Mouse (Mus musculus): ENCODE results near the gene Tmem26. TPM values are rescaled to one million over a fixed set of nuclear protein-coding genes. Genes with fewer than 3 reads are reported as not detected.

Gene Tmem26
- total RNA-seq, 1 experiment = 0.09 TPM

- TF ChIP-seq ZC3H11A (IDR thresholded peaks at IDR 0.05; ENCODE audit: borderline replicate concordance, low read depth, low read length) = no peak
- no peak for TF ChIP-seq ZNF384 (IDR thresholded peaks at IDR 0.05; ENCODE audit: low read depth, low read length)
- TF ChIP-seq MAFK (IDR thresholded peaks at IDR 0.05; ENCODE audit: insufficient read depth, low read depth, low read length) = no peak
- no peak for TF ChIP-seq HCFC1 (IDR thresholded peaks at IDR 0.05; ENCODE audit: borderline replicate concordance, insufficient read depth, low read length)
- TF ChIP-seq CHD2 (IDR thresholded peaks at IDR 0.05; ENCODE audit: low read depth, low read length) = no peak
- no peak overlapping the region for H3K27ac ChIP-seq (ENCODE audit: insufficient read depth, low read depth, low read length, poor library complexity, severe bottlenecking)
- no peaks in the 10 kb centered on the region for H3K36me3 ChIP-seq (ENCODE audit: control insufficient read depth, insufficient read depth, low read length, poor library complexity, severe bottlenecking)
- no peak overlapping the region for H3K4me3 ChIP-seq (ENCODE audit: insufficient read depth in 1 of 2, low read depth in 1 of 2, low read length in 2 of 2, poor library complexity in 1 of 2, severe bottlenecking in 1 of 2)
- in situ Hi-C loops (cut with MboI; ENCODE audit: low sequenced_read_pairs in 2 of 2, unreplicated experiment in 2 of 2) = no loop called here
- no peak overlapping the region for H3K9ac ChIP-seq (ENCODE audit: insufficient read depth, low read depth, low read length, poor library complexity, severe bottlenecking)
- no peak for DNase-seq (ENCODE audit: low read depth, low spot score)
- no peaks in the 10 kb centered on the region for H3K9me3 ChIP-seq (ENCODE audit: control insufficient read depth, insufficient read depth, low read depth, low read length)
- no peaks in the 10 kb centered on the region for H3K4me1 ChIP-seq (ENCODE audit: control insufficient read depth in 2 of 2, insufficient read depth in 2 of 2, low read length in 2 of 2, poor library complexity in 1 of 2)
Observed at GRCm38 (mm10) chr10:68715396-68715795, 8.1 kb upstream of the Tmem26 start.

- H3K9me3 ChIP-seq (ENCODE audit: control insufficient read depth, insufficient read depth, low read depth, low read length) = no peaks in the 10 kb centered on the region
- no peaks in the 10 kb centered on the region for H3K4me1 ChIP-seq (ENCODE audit: control insufficient read depth in 2 of 2, insufficient read depth in 2 of 2, low read length in 2 of 2, poor library complexity in 1 of 2)
Observed at GRCm38 (mm10) chr10:68718375-68718774, 5.1 kb upstream of the Tmem26 start.

GRCm38 (mm10) chr10:68720887-68721400 lies 2.5 kb upstream of the Tmem26 start:
- Histone ChIP-seq H3K4me1 (ENCODE audit: control insufficient read depth in 2 of 2, insufficient read depth in 2 of 2, low read length in 2 of 2, poor library complexity in 1 of 2) (peaks cover 0 to 2% of the 10 kb centered on the region in 2 experiments; a peak in 1 of 4 replicates), H3K4me3 (ENCODE audit: insufficient read depth in 1 of 2, low read depth in 1 of 2, low read length in 2 of 2, poor library complexity in 1 of 2, severe bottlenecking in 1 of 2) (no peak overlapping the region)
- no peak for DNase-seq (ENCODE audit: low read depth, low spot score)

More at GRCm38 (mm10) chr10:68718375-68718774, 5.1 kb upstream of the Tmem26 start:
- H3K36me3 ChIP-seq (ENCODE audit: control insufficient read depth, insufficient read depth, low read length, poor library complexity, severe bottlenecking) = no peaks in the 10 kb centered on the region
- no peak for DNase-seq (ENCODE audit: low read depth, low spot score)
- H3K27ac ChIP-seq (ENCODE audit: insufficient read depth, low read depth, low read length, poor library complexity, severe bottlenecking) = no peak overlapping the region
- H3K4me3 ChIP-seq (ENCODE audit: insufficient read depth in 1 of 2, low read depth in 1 of 2, low read length in 2 of 2, poor library complexity in 1 of 2, severe bottlenecking in 1 of 2) = no peak overlapping the region
- in situ Hi-C loops (cut with MboI; ENCODE audit: low sequenced_read_pairs in 2 of 2, unreplicated experiment in 2 of 2) = no loop called here
- TF ChIP-seq MAFK (IDR thresholded peaks at IDR 0.05; ENCODE audit: insufficient read depth, low read depth, low read length) = no peak
- TF ChIP-seq CHD2 (IDR thresholded peaks at IDR 0.05; ENCODE audit: low read depth, low read length) = no peak
- H3K9ac ChIP-seq (ENCODE audit: insufficient read depth, low read depth, low read length, poor library complexity, severe bottlenecking) = no peak overlapping the region

GRCm38 (mm10) chr10:68723015-68723414 lies 431 bp upstream of the Tmem26 start:
- TF ChIP-seq CHD2 (IDR thresholded peaks at IDR 0.05; ENCODE audit: low read depth, low read length) (no peak), MAFK (IDR thresholded peaks at IDR 0.05; ENCODE audit: insufficient read depth, low read depth, low read length) (no peak), ZNF384 (IDR thresholded peaks at IDR 0.05; ENCODE audit: low read depth, low read length) (no peak), HCFC1 (IDR thresholded peaks at IDR 0.05; ENCODE audit: borderline replicate concordance, insufficient read depth, low read length) (no peak)
- in situ Hi-C loops (cut with MboI; ENCODE audit: low sequenced_read_pairs in 2 of 2, unreplicated experiment in 2 of 2) = no loop called here

More at GRCm38 (mm10) chr10:68720887-68721400, 2.5 kb upstream of the Tmem26 start:
- in situ Hi-C loops (cut with MboI; ENCODE audit: low sequenced_read_pairs in 2 of 2, unreplicated experiment in 2 of 2) = no loop called here
- TF ChIP-seq ZNF384 (IDR thresholded peaks at IDR 0.05; ENCODE audit: low read depth, low read length) (no peak), MAFK (IDR thresholded peaks at IDR 0.05; ENCODE audit: insufficient read depth, low read depth, low read length) (no peak)
- no peaks in the 10 kb centered on the region for H3K9me3 ChIP-seq (ENCODE audit: control insufficient read depth, insufficient read depth, low read depth, low read length)
- H3K9ac ChIP-seq (ENCODE audit: insufficient read depth, low read depth, low read length, poor library complexity, severe bottlenecking) = no peak overlapping the region
- no peak overlapping the region for H3K27ac ChIP-seq (ENCODE audit: insufficient read depth, low read depth, low read length, poor library complexity, severe bottlenecking)
- no peaks in the 10 kb centered on the region for H3K36me3 ChIP-seq (ENCODE audit: control insufficient read depth, insufficient read depth, low read length, poor library complexity, severe bottlenecking)

GRCm38 (mm10) chr10:68724361-68724720 lies 895 bp downstream of the Tmem26 start:
- Histone ChIP-seq H3K9ac (ENCODE audit: insufficient read depth, low read depth, low read length, poor library complexity, severe bottlenecking) (no peak overlapping the region), H3K36me3 (ENCODE audit: control insufficient read depth, insufficient read depth, low read length, poor library complexity, severe bottlenecking) (no peaks in the 10 kb centered on the region), H3K4me1 (ENCODE audit: control insufficient read depth in 2 of 2, insufficient read depth in 2 of 2, low read length in 2 of 2, poor library complexity in 1 of 2) (peaks cover 0 to 2% of the 10 kb centered on the region in 2 experiments; a peak in 1 of 4 replicates), H3K4me3 (ENCODE audit: insufficient read depth in 1 of 2, low read depth in 1 of 2, low read length in 2 of 2, poor library complexity in 1 of 2, severe bottlenecking in 1 of 2) (peak overlapping the region; percentile 42 to 43; a peak in 2 of 4 replicates), H3K9me3 (ENCODE audit: control insufficient read depth, insufficient read depth, low read depth, low read length) (no peaks in the 10 kb centered on the region), H3K27ac (ENCODE audit: insufficient read depth, low read depth, low read length, poor library complexity, severe bottlenecking) (no peak overlapping the region)
- in situ Hi-C loops (cut with MboI; ENCODE audit: low sequenced_read_pairs in 2 of 2, unreplicated experiment in 2 of 2) = no loop called here
- peak; percentile 16 for DNase-seq (ENCODE audit: low read depth, low spot score)
- no peak for TF ChIP-seq ZC3H11A (IDR thresholded peaks at IDR 0.05; ENCODE audit: borderline replicate concordance, low read depth, low read length)
- no peak for TF ChIP-seq ZNF384 (IDR thresholded peaks at IDR 0.05; ENCODE audit: low read depth, low read length)
- no peak for TF ChIP-seq MAFK (IDR thresholded peaks at IDR 0.05; ENCODE audit: insufficient read depth, low read depth, low read length)
- no peak for TF ChIP-seq HCFC1 (IDR thresholded peaks at IDR 0.05; ENCODE audit: borderline replicate concordance, insufficient read depth, low read length)

More at GRCm38 (mm10) chr10:68723015-68723414, 431 bp upstream of the Tmem26 start:
- H3K4me1 ChIP-seq (ENCODE audit: control insufficient read depth in 2 of 2, insufficient read depth in 2 of 2, low read length in 2 of 2, poor library complexity in 1 of 2) = peaks cover 0 to 2% of the 10 kb centered on the region in 2 experiments; a peak in 1 of 4 replicates
- H3K27ac ChIP-seq (ENCODE audit: insufficient read depth, low read depth, low read length, poor library complexity, severe bottlenecking) = no peak overlapping the region
- DNase-seq (ENCODE audit: low read depth, low spot score) = no peak
- H3K9me3 ChIP-seq (ENCODE audit: control insufficient read depth, insufficient read depth, low read depth, low read length) = no peaks in the 10 kb centered on the region
- H3K36me3 ChIP-seq (ENCODE audit: control insufficient read depth, insufficient read depth, low read length, poor library complexity, severe bottlenecking) = no peaks in the 10 kb centered on the region
- no peak overlapping the region for H3K9ac ChIP-seq (ENCODE audit: insufficient read depth, low read depth, low read length, poor library complexity, severe bottlenecking)
- no peak overlapping the region for H3K4me3 ChIP-seq (ENCODE audit: insufficient read depth in 1 of 2, low read depth in 1 of 2, low read length in 2 of 2, poor library complexity in 1 of 2, severe bottlenecking in 1 of 2)

Data from ES-E14 (cell line).